Mouse (Mus musculus): ENCODE results near the gene Cyb5r3. TPM values are rescaled to one million over a fixed set of nuclear protein-coding genes. Genes with fewer than 3 reads are reported as not detected.
"Not testable (repeated sequence)": the region's sequence is repeated elsewhere in the genome, so short reads cannot be mapped to it uniquely, and the experiment has no call there.

Gene Cyb5r3
- polyA plus RNA-seq, 1 experiment from 2014 or later, result 192 TPM

GRCm38 (mm10) chr15:83135654-83136053, 36.7 kb downstream of the Cyb5r3 start:
- ATAC-seq (ENCODE audit: low read depth), result no peak
- Histone ChIP-seq H3K27ac (ENCODE audit: low read length) (no peak overlapping the region), H3K9me3 (ENCODE audit: control insufficient read depth, low read length) (no peaks in the 10 kb centered on the region), H3K4me2 (ENCODE audit: low read depth, low read length) (no peak overlapping the region), H3K4me1 (replicated peaks; ENCODE audit: control insufficient read depth, insufficient read depth, low read length) (no peaks in the 10 kb centered on the region), H3K4me3 (ENCODE audit: low read length) (no peak overlapping the region), H3K27me3 (ENCODE audit: control insufficient read depth, insufficient read depth, low read depth, low read length) (no peaks in the 10 kb centered on the region), H3K9ac (ENCODE audit: low read length) (no peak overlapping the region), H3K36me3 (ENCODE audit: control insufficient read depth, insufficient read depth, low read length) (peaks cover 43% of the 10 kb centered on the region)
- 71% methylated on average over 2 of the region's 2 CpGs for WGBS

GRCm38 (mm10) chr15:83134671-83135070, 37.7 kb downstream of the Cyb5r3 start:
- no peaks in the 10 kb centered on the region for H3K9me3 ChIP-seq (ENCODE audit: control insufficient read depth, low read length)
- WGBS, result 84% methylated on average over 6 of the region's 6 CpGs
- H3K36me3 ChIP-seq (ENCODE audit: control insufficient read depth, insufficient read depth, low read length), result peaks cover 52% of the 10 kb centered on the region
- no peak for ATAC-seq (ENCODE audit: low read depth)
- no peak overlapping the region for H3K27ac ChIP-seq (ENCODE audit: low read length)
- H3K9ac ChIP-seq (ENCODE audit: low read length), result no peak overlapping the region
- no peak overlapping the region for H3K4me2 ChIP-seq (ENCODE audit: low read depth, low read length)
- no peak overlapping the region for H3K4me3 ChIP-seq (ENCODE audit: low read length)
- no peaks in the 10 kb centered on the region for H3K4me1 ChIP-seq (replicated peaks; ENCODE audit: control insufficient read depth, insufficient read depth, low read length)
- no peaks in the 10 kb centered on the region for H3K27me3 ChIP-seq (ENCODE audit: control insufficient read depth, insufficient read depth, low read depth, low read length)

DNA sequence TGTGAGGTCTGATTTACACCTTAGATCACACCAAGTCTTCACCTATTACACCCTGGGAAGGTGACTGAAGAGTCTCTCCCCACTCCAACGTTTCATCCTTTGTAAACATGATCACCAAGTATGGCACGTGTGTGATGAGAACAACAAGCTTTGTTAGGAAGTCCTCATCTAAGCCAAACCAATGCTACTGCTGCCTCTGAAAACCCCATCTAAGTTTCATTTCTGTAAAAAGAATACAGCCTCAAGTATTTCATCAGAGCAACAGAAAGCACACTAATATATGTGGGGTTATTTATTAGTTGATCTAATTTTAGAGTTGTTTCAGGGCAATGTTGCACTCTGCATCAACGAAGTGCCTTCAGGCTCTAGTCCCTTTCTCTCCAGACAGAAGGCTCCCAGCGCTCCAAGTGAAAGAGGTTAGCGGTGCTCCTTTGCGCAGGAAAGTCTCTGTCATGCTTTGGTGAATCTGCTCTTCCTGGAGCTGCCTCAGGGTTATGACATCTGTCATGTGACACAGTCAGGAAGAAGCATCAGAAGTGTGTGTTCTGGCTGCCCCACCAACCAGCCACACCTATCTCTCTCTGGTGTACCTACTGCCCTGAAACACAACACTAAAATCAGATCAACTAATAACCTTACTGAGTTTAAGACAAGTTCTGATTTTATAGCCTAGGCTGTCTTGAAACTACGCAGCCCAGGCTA, 42.7 kb downstream of the Cyb5r3 start:
- Histone ChIP-seq H3K4me1 (replicated peaks; ENCODE audit: control insufficient read depth, insufficient read depth, low read length) (no peaks in the 10 kb centered on the region), H3K27me3 (ENCODE audit: control insufficient read depth, insufficient read depth, low read depth, low read length) (no peaks in the 10 kb centered on the region), H3K9me3 (ENCODE audit: control insufficient read depth, low read length) (no peaks in the 10 kb centered on the region), H3K27ac (ENCODE audit: low read length) (no peak overlapping the region), H3K4me2 (ENCODE audit: low read depth, low read length) (no peak overlapping the region), H3K4me3 (ENCODE audit: low read length) (no peak overlapping the region), H3K9ac (ENCODE audit: low read length) (no peak overlapping the region), H3K36me3 (ENCODE audit: control insufficient read depth, insufficient read depth, low read length) (peaks cover 75% of the 10 kb centered on the region)
- no peak for ATAC-seq (ENCODE audit: low read depth)
- 84% methylated on average over 7 of the region's 7 CpGs for WGBS

GRCm38 (mm10) chr15:83127037-83127436, 45.4 kb downstream of the Cyb5r3 start:
- H3K27ac ChIP-seq (ENCODE audit: low read length); H3K9ac ChIP-seq (ENCODE audit: low read length); H3K4me1 ChIP-seq (replicated peaks; ENCODE audit: control insufficient read depth, insufficient read depth, low read length); H3K9me3 ChIP-seq (ENCODE audit: control insufficient read depth, low read length); H3K4me2 ChIP-seq (ENCODE audit: low read depth, low read length); ATAC-seq (ENCODE audit: low read depth); H3K4me3 ChIP-seq (ENCODE audit: low read length); H3K27me3 ChIP-seq (ENCODE audit: control insufficient read depth, insufficient read depth, low read depth, low read length): not testable (repeated sequence)
- peaks cover 55% of the 10 kb centered on the region for H3K36me3 ChIP-seq (ENCODE audit: control insufficient read depth, insufficient read depth, low read length)
- 68% methylated on average over 3 of the region's 3 CpGs for WGBS

GRCm38 (mm10) chr15:83126582-83126981, 45.8 kb downstream of the Cyb5r3 start:
- peaks cover 2% of the 10 kb centered on the region for H3K4me1 ChIP-seq (replicated peaks; ENCODE audit: control insufficient read depth, insufficient read depth, low read length)
- no peaks in the 10 kb centered on the region for H3K27me3 ChIP-seq (ENCODE audit: control insufficient read depth, insufficient read depth, low read depth, low read length)
- no peak overlapping the region for H3K4me2 ChIP-seq (ENCODE audit: low read depth, low read length)
- no peak for ATAC-seq (ENCODE audit: low read depth)
- 93% methylated on average over 9 of the region's 9 CpGs for WGBS
- peaks cover 50% of the 10 kb centered on the region for H3K36me3 ChIP-seq (ENCODE audit: control insufficient read depth, insufficient read depth, low read length)
- H3K9ac ChIP-seq (ENCODE audit: low read length), result no peak overlapping the region
- no peak overlapping the region for H3K4me3 ChIP-seq (ENCODE audit: low read length)
- no peak overlapping the region for H3K27ac ChIP-seq (ENCODE audit: low read length)
- H3K9me3 ChIP-seq (ENCODE audit: control insufficient read depth, low read length), result no peaks in the 10 kb centered on the region

- Histone ChIP-seq H3K27ac (ENCODE audit: low read length) (no peak overlapping the region), H3K4me2 (ENCODE audit: low read depth, low read length) (no peak overlapping the region), H3K27me3 (ENCODE audit: control insufficient read depth, insufficient read depth, low read depth, low read length) (no peaks in the 10 kb centered on the region), H3K4me1 (replicated peaks; ENCODE audit: control insufficient read depth, insufficient read depth, low read length) (peaks cover 4% of the 10 kb centered on the region), H3K9me3 (ENCODE audit: control insufficient read depth, low read length) (no peaks in the 10 kb centered on the region), H3K4me3 (ENCODE audit: low read length) (no peak overlapping the region), H3K36me3 (ENCODE audit: control insufficient read depth, insufficient read depth, low read length) (peaks cover 33% of the 10 kb centered on the region), H3K9ac (ENCODE audit: low read length) (no peak overlapping the region)
- WGBS, result 57% methylated on average over 5 of the region's 5 CpGs
- no peak for ATAC-seq (ENCODE audit: low read depth)
Measured at GRCm38 (mm10) chr15:83124625-83125024, 47.8 kb downstream of the Cyb5r3 start.

- ATAC-seq (ENCODE audit: low read depth), result peak; percentile 95
- 10% methylated on average over 27 of the region's 32 CpGs for WGBS
- peak within 1 kb of the TSS; percentile 72 for H3K9ac ChIP-seq (ENCODE audit: low read length)
- H3K36me3 ChIP-seq (ENCODE audit: control insufficient read depth, insufficient read depth, low read length), result peaks cover 25% of the 10 kb centered on the region
- H3K27ac ChIP-seq (ENCODE audit: low read length), result peak within 1 kb of the TSS; percentile 70
- H3K4me3 ChIP-seq (ENCODE audit: low read length), result peak within 1 kb of the TSS; percentile 87
- no peaks in the 10 kb centered on the region for H3K9me3 ChIP-seq (ENCODE audit: control insufficient read depth, low read length)
- peaks cover 4% of the 10 kb centered on the region for H3K4me1 ChIP-seq (replicated peaks; ENCODE audit: control insufficient read depth, insufficient read depth, low read length)
- no peaks in the 10 kb centered on the region for H3K27me3 ChIP-seq (ENCODE audit: control insufficient read depth, insufficient read depth, low read depth, low read length)
- peak within 1 kb of the TSS; percentile 78 for H3K4me2 ChIP-seq (ENCODE audit: low read depth, low read length)
Measured at GRCm38 (mm10) chr15:83122566-83123145, 49.7 kb downstream of the Cyb5r3 start, which contains the start of gene Rrp7a. Gene Rrp7a (minus strand): TSS chr15:83122801.

DNA sequence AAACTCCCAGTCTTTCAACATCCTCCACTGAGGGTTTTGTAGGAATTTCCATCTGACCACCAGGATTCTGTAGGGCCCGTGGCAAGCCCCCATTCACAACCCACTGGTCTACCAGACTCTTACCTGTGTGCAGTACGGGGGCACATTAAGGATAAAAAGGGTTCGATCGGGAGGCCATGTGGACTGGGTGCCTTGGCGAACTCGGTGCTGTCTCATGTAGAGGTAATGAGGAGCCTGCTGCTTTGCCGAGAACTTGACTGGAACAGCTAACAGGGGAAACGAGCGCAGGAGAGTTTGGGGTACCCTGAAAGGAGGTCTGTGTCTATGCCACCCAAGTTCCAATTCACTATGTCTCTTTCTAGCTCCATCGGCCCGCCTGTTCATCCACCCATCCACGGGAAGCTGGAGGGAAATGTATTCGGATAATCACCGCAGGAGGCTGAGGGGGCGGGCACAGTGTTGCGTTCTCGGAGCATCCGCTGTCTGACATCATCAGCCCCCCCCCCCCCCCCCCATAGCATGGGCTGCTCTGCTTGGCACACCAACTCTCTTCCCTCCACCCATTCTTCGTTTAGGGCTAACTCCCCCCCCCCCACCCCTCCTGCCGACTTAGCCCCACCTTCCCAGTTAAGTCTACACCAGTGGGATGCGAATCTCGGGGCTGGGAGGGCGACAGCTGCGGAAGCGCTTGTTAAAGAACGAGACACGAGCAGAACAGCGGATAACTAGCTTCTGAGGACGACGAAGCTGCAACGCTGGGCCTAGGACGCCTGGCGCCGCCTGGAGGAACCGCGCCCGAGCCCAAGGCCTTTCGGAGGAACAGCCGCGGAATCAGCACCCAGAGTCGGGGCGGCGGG, 50.5 kb downstream of the Cyb5r3 start:
- WGBS, result 2% methylated on average over 40 of the region's 43 CpGs

GRCm38 (mm10) chr15:83118360-83118759, 54.0 kb downstream of the Cyb5r3 start:
- Histone ChIP-seq H3K36me3 (ENCODE audit: control insufficient read depth, insufficient read depth, low read length) (peaks cover 16% of the 10 kb centered on the region), H3K9me3 (ENCODE audit: control insufficient read depth, low read length) (no peaks in the 10 kb centered on the region), H3K9ac (ENCODE audit: low read length) (no peak overlapping the region), H3K4me3 (ENCODE audit: low read length) (no peak overlapping the region), H3K4me1 (replicated peaks; ENCODE audit: control insufficient read depth, insufficient read depth, low read length) (peaks cover 4% of the 10 kb centered on the region), H3K27ac (ENCODE audit: low read length) (no peak overlapping the region), H3K4me2 (ENCODE audit: low read depth, low read length) (no peak overlapping the region), H3K27me3 (ENCODE audit: control insufficient read depth, insufficient read depth, low read depth, low read length) (no peaks in the 10 kb centered on the region)
- 48% methylated on average over 7 of the region's 7 CpGs for WGBS
- no peak for ATAC-seq (ENCODE audit: low read depth)

More for the DNA sequence above, 50.5 kb downstream of the Cyb5r3 start:
- H3K36me3 ChIP-seq (ENCODE audit: control insufficient read depth, insufficient read depth, low read length), result peaks cover 24% of the 10 kb centered on the region
- H3K9ac ChIP-seq (ENCODE audit: low read length), result peak overlapping the region; percentile 72
- no peaks in the 10 kb centered on the region for H3K9me3 ChIP-seq (ENCODE audit: control insufficient read depth, low read length)
- peaks cover 4% of the 10 kb centered on the region for H3K4me1 ChIP-seq (replicated peaks; ENCODE audit: control insufficient read depth, insufficient read depth, low read length)
- peak overlapping the region; percentile 70 for H3K27ac ChIP-seq (ENCODE audit: low read length)
- H3K27me3 ChIP-seq (ENCODE audit: control insufficient read depth, insufficient read depth, low read depth, low read length), result no peaks in the 10 kb centered on the region
- H3K4me2 ChIP-seq (ENCODE audit: low read depth, low read length), result peak overlapping the region; percentile 78
- peak overlapping the region; percentile 87 for H3K4me3 ChIP-seq (ENCODE audit: low read length)
- peak; percentile 59 for ATAC-seq (ENCODE audit: low read depth)
